Mouse (Mus musculus): Measurements from ENCODE around the gene Zscan4e.
"Not testable (repeated sequence)": the region's sequence is repeated elsewhere in the genome, so short reads cannot be mapped to it uniquely, and the experiment has no call there.

Gene Zscan4e

DNA sequence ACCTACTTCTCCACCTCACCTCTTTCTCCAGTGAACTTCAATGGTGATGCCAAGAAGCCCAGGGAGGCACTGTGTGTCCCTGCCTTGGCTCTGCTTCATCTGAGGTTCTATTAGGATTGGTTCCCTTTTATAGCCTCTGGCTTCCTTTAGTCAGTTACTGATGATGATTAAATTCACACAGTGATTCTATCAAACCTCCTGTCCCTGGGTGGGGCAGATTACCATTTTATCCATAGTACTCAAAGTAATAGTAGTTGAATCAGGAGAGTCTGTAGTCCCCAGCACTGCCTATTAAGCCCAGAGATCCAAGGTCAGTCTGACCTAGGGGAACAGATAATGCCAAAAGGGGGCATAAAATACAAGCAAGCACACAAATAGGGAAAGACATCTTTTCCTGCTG, at the start of gene Zscan4e:
Zscan4e (minus strand) TSS at position 101 of the 400 bp plus-strand sequence.
- in situ Hi-C loops (cut with MboI, MseI): not testable (repeated sequence)
